Mouse (Mus musculus): ENCODE measurements at regions not wholly inside any gene's neighbourhood (a gene's known extent, or its start where the extent isn't known, plus 50 kb on each side); places are given as distances from the start of the nearest gene placed in this dataset.

DNA sequence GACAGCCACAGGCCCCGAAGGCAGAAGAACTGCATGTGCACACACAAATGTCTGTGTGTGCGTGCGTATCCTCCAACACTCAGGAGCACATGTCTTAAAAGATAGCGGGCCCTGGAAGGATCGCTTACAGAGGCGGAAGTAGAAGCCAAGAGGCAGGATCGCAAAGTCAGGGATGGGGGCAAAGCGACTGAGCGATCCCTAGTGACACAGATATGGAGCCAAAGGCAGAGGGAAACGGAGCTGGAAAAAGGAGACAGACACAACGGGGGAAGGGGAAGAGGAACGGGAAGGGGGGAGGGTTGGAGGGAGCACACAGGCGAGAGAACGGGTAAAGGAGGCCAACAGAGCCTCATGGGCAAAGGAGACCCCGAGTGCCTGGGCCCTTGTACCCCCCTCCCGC, 129.8 kb upstream of the Lhx5 start:
- H3K27ac ChIP-seq (ENCODE audit: control insufficient read depth, insufficient read depth, low read depth, low read length, poor library complexity) = no peak overlapping the region
- no peak for TF ChIP-seq CTCF (IDR thresholded peaks at IDR 0.05; ENCODE audit: control insufficient read depth, insufficient read depth, low read length)
- no peak for TF ChIP-seq POLR2A (IDR thresholded peaks at IDR 0.05; ENCODE audit: borderline replicate concordance, control insufficient read depth, low read depth, low read length)
- H3K4me1 ChIP-seq (ENCODE audit: control insufficient read depth, insufficient read depth, low read length) = no peaks in the 10 kb centered on the region
- no peak overlapping the region for H3K4me3 ChIP-seq (replicated peaks; ENCODE audit: control insufficient read depth, low read depth, low read length)
- 3% methylated on average over 16 of the region's 16 CpGs for WGBS

- WGBS = 5% methylated on average over 47 of the region's 47 CpGs
- TF ChIP-seq POLR2A (IDR thresholded peaks at IDR 0.05; ENCODE audit: borderline replicate concordance, control insufficient read depth, low read depth, low read length) (no peak), CTCF (IDR thresholded peaks at IDR 0.05; ENCODE audit: control insufficient read depth, insufficient read depth, low read length) (no peak)
These were observed 129.2 kb upstream of the Lhx5 start for GRCm38 (mm10) chr5:120302307-120302706.

DNA sequence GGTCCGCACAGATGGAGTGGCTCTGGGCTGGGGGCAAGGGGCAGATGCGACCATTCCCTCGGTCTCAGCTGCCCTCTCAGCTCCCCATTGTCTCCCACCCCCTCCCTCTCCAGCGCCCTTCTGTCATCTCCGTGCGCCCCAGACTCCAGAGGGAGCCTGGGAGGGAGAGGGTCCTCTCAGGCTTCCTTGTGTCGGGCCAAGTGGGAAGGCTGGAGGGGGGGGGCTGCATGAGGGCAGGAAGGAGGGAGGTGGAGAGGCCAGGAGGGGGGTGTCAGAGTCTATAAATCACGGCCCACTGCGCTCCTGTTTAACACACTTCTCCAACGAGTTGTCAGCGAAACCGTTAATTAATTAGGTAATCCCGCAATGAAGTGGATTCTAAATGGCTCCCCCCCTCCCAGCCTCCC, 127.2 kb upstream of the Lhx5 start:
- TF ChIP-seq POLR2A (IDR thresholded peaks at IDR 0.05; ENCODE audit: borderline replicate concordance, control insufficient read depth, low read depth, low read length) (no peak), CTCF (IDR thresholded peaks at IDR 0.05; ENCODE audit: control insufficient read depth, insufficient read depth, low read length) (no peak)
- H3K27ac ChIP-seq (ENCODE audit: control insufficient read depth, insufficient read depth, low read depth, low read length, poor library complexity) = no peak overlapping the region
- WGBS = 22% methylated on average over 13 of the region's 13 CpGs
- no peak overlapping the region for H3K4me3 ChIP-seq (replicated peaks; ENCODE audit: control insufficient read depth, low read depth, low read length)
- H3K4me1 ChIP-seq (ENCODE audit: control insufficient read depth, insufficient read depth, low read length) = no peaks in the 10 kb centered on the region

More at GRCm38 (mm10) chr5:120302307-120302706, 129.2 kb upstream of the Lhx5 start:
- Histone ChIP-seq H3K4me1 (ENCODE audit: control insufficient read depth, insufficient read depth, low read length) (no peaks in the 10 kb centered on the region), H3K4me3 (replicated peaks; ENCODE audit: control insufficient read depth, low read depth, low read length) (no peak overlapping the region), H3K27ac (ENCODE audit: control insufficient read depth, insufficient read depth, low read depth, low read length, poor library complexity) (no peak overlapping the region)

- no peaks in the 10 kb centered on the region for H3K4me1 ChIP-seq (ENCODE audit: control insufficient read depth, insufficient read depth, low read length)
- TF ChIP-seq CTCF (IDR thresholded peaks at IDR 0.05; ENCODE audit: control insufficient read depth, insufficient read depth, low read length) = peak; percentile 48
- no peak for TF ChIP-seq POLR2A (IDR thresholded peaks at IDR 0.05; ENCODE audit: borderline replicate concordance, control insufficient read depth, low read depth, low read length)
- no peak overlapping the region for H3K27ac ChIP-seq (ENCODE audit: control insufficient read depth, insufficient read depth, low read depth, low read length, poor library complexity)
- WGBS = 80% methylated on average over 6 of the region's 6 CpGs
- H3K4me3 ChIP-seq (replicated peaks; ENCODE audit: control insufficient read depth, low read depth, low read length) = no peak overlapping the region
These were observed 119.2 kb upstream of the Lhx5 start for GRCm38 (mm10) chr5:120312299-120312698.

- 74% methylated on average over 6 of the region's 6 CpGs for WGBS
- Histone ChIP-seq H3K4me1 (ENCODE audit: control insufficient read depth, insufficient read depth, low read length) (no peaks in the 10 kb centered on the region), H3K4me3 (replicated peaks; ENCODE audit: control insufficient read depth, low read depth, low read length) (no peak overlapping the region), H3K27ac (ENCODE audit: control insufficient read depth, insufficient read depth, low read depth, low read length, poor library complexity) (no peak overlapping the region)
- TF ChIP-seq POLR2A (IDR thresholded peaks at IDR 0.05; ENCODE audit: borderline replicate concordance, control insufficient read depth, low read depth, low read length) = no peak
These were observed 117.5 kb upstream of the Lhx5 start for GRCm38 (mm10) chr5:120313984-120314383.

- whole genome bisulfite sequencing = 73% methylated on average over 8 of the region's 8 CpGs
- Histone ChIP-seq H3K27ac (ENCODE audit: control insufficient read depth, insufficient read depth, low read depth, low read length, poor library complexity) (no peak overlapping the region), H3K4me1 (ENCODE audit: control insufficient read depth, insufficient read depth, low read length) (no peaks in the 10 kb centered on the region), H3K4me3 (replicated peaks; ENCODE audit: control insufficient read depth, low read depth, low read length) (no peak overlapping the region)
- TF ChIP-seq POLR2A (IDR thresholded peaks at IDR 0.05; ENCODE audit: borderline replicate concordance, control insufficient read depth, low read depth, low read length) (no peak), CTCF (IDR thresholded peaks at IDR 0.05; ENCODE audit: control insufficient read depth, insufficient read depth, low read length) (no peak)
These were observed 116.4 kb upstream of the Lhx5 start for GRCm38 (mm10) chr5:120315116-120315515.

DNA sequence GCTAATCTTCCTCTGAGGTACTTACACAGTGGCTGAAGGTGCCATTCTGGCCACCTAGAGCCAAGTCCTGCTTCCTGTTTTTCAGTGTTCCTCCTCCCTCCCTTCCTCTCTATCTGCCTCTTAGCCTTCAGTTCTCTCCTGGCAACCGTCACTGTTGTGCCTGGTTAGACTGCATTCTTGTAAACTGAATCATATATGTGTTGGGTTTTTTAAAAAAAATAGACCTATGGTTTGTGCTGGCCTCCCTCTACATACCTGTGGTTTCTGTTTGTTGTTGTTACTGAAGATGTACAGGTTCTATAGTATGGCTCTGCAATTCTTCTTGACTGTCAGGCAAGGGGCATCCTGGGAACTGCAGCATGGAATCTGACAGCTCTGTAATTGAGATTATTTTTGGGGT, 112.5 kb upstream of the Lhx5 start:
- H3K4me3 ChIP-seq (replicated peaks; ENCODE audit: control insufficient read depth, low read depth, low read length) = no peak overlapping the region
- TF ChIP-seq CTCF (IDR thresholded peaks at IDR 0.05; ENCODE audit: control insufficient read depth, insufficient read depth, low read length) = no peak
- no peak for TF ChIP-seq POLR2A (IDR thresholded peaks at IDR 0.05; ENCODE audit: borderline replicate concordance, control insufficient read depth, low read depth, low read length)
- WGBS = 5% methylated on average over 1 of the region's 1 CpGs
- H3K27ac ChIP-seq (ENCODE audit: control insufficient read depth, insufficient read depth, low read depth, low read length, poor library complexity) = no peak overlapping the region
- H3K4me1 ChIP-seq (ENCODE audit: control insufficient read depth, insufficient read depth, low read length) = no peaks in the 10 kb centered on the region

GRCm38 (mm10) chr5:120322031-120322731, 109.3 kb upstream of the Lhx5 start:
- Histone ChIP-seq H3K4me3 (replicated peaks; ENCODE audit: control insufficient read depth, low read depth, low read length) (no peak overlapping the region), H3K27ac (ENCODE audit: control insufficient read depth, insufficient read depth, low read depth, low read length, poor library complexity) (no peak overlapping the region), H3K4me1 (ENCODE audit: control insufficient read depth, insufficient read depth, low read length) (no peaks in the 10 kb centered on the region)
- 6% methylated on average over 30 of the region's 30 CpGs for WGBS
- TF ChIP-seq POLR2A (IDR thresholded peaks at IDR 0.05; ENCODE audit: borderline replicate concordance, control insufficient read depth, low read depth, low read length) (no peak), CTCF (IDR thresholded peaks at IDR 0.05; ENCODE audit: control insufficient read depth, insufficient read depth, low read length) (no peak)

Data from bone marrow, adult 2 months (tissue).